Mouse (Mus musculus) liver, postnatal 0 days (tissue): ENCODE data around the gene Dgke. TPM values are rescaled to one million over a fixed set of nuclear protein-coding genes. Genes with fewer than 3 reads are reported as not detected.

Source experiments
- ATAC-seq: fragments of 200-750 bp; cut with Nextera tagmentation; 2 replicates; pipeline ENCODE4 v1.8.0; 2017; ENCODE audit warnings: mild to moderate bottlenecking, moderate library complexity
- DNase-seq: peaks from one replicate; pipeline ENCODE4 v3.0.0-alpha.2; 2016
- H3K27ac ChIP-seq: fragments of 300-500 bp; sonication (generic); 2 replicates; pipeline ENCODE4 v1.5.1; 2014; ENCODE audit warnings: antibody characterized with exemption, moderate library complexity, mild to moderate bottlenecking, low read depth
- H3K27me3 ChIP-seq: fragments of 300-500 bp; sonication (generic); 2 replicates; pipeline ENCODE4 v1.6.1; 2014; ENCODE audit warnings: low read length, control low read depth, mixed read lengths; ENCODE audit not compliant: insufficient read depth
- H3K36me3 ChIP-seq: fragments of 300-500 bp; sonication (generic); replicated peaks from 2 replicates; pipeline ENCODE4 v1.6.1; 2014; ENCODE audit warnings: mild to moderate bottlenecking, control low read depth, low read length, moderate library complexity, mixed read lengths; ENCODE audit not compliant: insufficient read depth
- H3K4me1 ChIP-seq: fragments of 300-500 bp; sonication (generic); 2 replicates; pipeline ENCODE4 v1.6.1; 2014; ENCODE audit warnings: antibody characterized with exemption, mild to moderate bottlenecking, control low read depth; ENCODE audit not compliant: insufficient read depth
- H3K4me2 ChIP-seq: fragments of 300-500 bp; sonication (generic); 2 replicates; pipeline ENCODE4 v1.6.1; 2014; ENCODE audit warnings: low read depth, mild to moderate bottlenecking, low read length, moderate library complexity, mixed read lengths
- H3K4me3 ChIP-seq: fragments of 300-500 bp; sonication (generic); 2 replicates; pipeline ENCODE4 v1.5.1; 2014; ENCODE audit warnings: low read depth, low read length
- H3K9ac ChIP-seq: fragments of 300-500 bp; sonication (generic); replicated peaks from 2 replicates; pipeline ENCODE4 v1.6.1; 2014; ENCODE audit warnings: mild to moderate bottlenecking, moderate library complexity
- H3K9me3 ChIP-seq: fragments of 300-500 bp; sonication (generic); 2 replicates; pipeline ENCODE4 v1.6.1; 2016; ENCODE audit warnings: mild to moderate bottlenecking, control low read depth, low read length, mixed read lengths
- CTCF ChIP-seq: sonication (generic); IDR thresholded peaks from 2 replicates; pipeline ENCODE4 v1.5.1; 2016; ENCODE audit warnings: antibody characterized with exemption, low read depth
- EP300 ChIP-seq: IDR thresholded peaks from 2 replicates; pipeline ENCODE4 v1.6.1; 2016; ENCODE audit warnings: antibody characterized with exemption, low read depth, mild to moderate bottlenecking
- WGBS: fragments of 180-500 bp; shearing (Covaris S2); extraction: QIAGEN DNeasy Blood & Tissue Kit; methylation state at CpG from one replicate; pipeline ENCODE4 v1.1.7; 2014; ENCODE audit not compliant: insufficient replicate concordance; 5-methylcytosine and 5-hydroxymethylcytosine counted together
- polyA plus RNA-seq: library from polyadenylated mRNA; unstranded; fragments of >200 nt; fragmentation: Nextera tagmentation; extraction: Ambion mirVana; gene quantifications from 2 replicates; pipeline ENCODE4 v1.2.1, GENCODE M21; 2015

Dgke gene
- polyA plus RNA-seq, 1 experiment from 2014 or later = 0.60 TPM

DNA sequence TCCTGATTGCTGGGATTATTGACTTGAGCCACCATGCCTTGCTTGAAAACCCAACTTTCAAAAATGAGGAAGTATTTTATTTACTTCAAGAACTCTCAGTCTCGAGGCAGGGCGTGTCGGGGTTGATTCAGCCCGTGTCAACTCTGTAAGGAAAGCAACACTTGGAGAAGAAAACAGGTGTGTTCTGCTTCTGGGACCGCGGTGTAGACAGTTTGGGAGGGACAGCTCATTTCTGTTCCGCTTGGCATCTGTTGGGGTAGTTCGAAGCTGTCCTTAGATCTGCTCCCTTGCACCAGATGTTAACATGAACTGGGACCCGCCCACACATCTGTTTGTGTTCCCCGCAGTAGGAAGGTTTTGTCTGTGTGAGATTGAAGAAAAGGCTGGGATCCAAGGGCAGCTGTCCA is 38.7 kb downstream of the Dgke start:
- TF ChIP-seq CTCF (no peak), EP300 (peak; percentile 68; the same call in 1 of the 2 replicates)
- ATAC-seq (peak; percentile 11), DNase-seq (peak; percentile 51)
- WGBS = 33% methylated on average over 10 of the region's 10 CpGs
- H3K4me2 ChIP-seq = peak overlapping the region; percentile 47
- no peaks in the 10 kb centered on the region for H3K27me3 ChIP-seq
- H3K27ac ChIP-seq = peak overlapping the region; percentile 85
- H3K9ac ChIP-seq = no peak overlapping the region
- no peak overlapping the region for H3K4me3 ChIP-seq
- H3K36me3 ChIP-seq = no peaks in the 10 kb centered on the region; the same call in 1 of the 2 replicates
- no peaks in the 10 kb centered on the region for H3K9me3 ChIP-seq
- peaks cover 38% of the 10 kb centered on the region for H3K4me1 ChIP-seq

DNA sequence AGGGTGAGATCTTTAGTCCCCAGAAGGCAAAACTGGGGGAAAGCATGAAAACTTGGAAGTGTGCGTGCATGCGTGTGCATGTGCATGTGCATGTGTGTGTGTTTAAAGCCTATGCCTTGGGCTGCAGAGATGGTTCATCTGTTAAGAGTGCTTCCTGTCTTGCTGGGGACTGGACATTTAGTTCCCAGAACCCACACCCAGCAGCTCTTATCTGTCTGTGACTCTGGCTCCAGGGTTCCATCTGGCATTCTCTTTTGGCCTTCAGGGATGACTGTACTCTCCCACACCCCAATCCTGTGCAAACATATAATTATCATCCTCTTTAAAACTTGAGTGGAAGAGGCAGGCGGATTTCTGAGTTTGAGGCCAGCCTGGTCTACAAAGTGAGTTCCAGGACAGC is 40.5 kb downstream of the Dgke start:
- peaks cover 49% of the 10 kb centered on the region for H3K4me1 ChIP-seq
- TF ChIP-seq EP300 (peak; percentile 64), CTCF (no peak)

DNA sequence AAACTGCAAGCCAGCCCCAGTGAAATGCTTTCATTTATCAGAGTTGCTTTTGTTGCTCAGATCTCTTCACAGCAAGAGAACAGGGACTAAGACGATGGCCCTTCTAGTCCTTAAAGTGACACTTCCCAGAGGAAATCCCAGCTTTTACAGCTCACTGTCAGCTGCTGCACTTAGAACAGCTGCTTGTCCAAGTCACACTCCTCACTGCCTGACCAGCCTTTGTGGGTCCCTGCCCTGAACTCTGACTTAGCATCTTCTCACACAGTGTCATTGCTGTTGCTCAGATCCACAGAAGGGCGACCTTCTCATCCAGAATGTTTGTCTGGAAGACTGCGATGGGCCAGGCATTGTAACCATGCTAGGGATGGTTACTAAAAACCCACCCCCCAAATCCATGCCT is 41.0 kb downstream of the Dgke start:
- peaks cover 49% of the 10 kb centered on the region for H3K4me1 ChIP-seq
- peaks cover 8% of the 10 kb centered on the region for H3K36me3 ChIP-seq
- H3K9ac ChIP-seq = no peak overlapping the region
- TF ChIP-seq EP300 (no peak), CTCF (no peak)
- no peak for DNase-seq
- no peaks in the 10 kb centered on the region for H3K27me3 ChIP-seq
- peak overlapping the region; percentile 97; the same call in 1 of the 2 replicates for H3K27ac ChIP-seq
- no peak overlapping the region for H3K4me2 ChIP-seq
- ATAC-seq = no peak
- WGBS = 80% methylated on average over 3 of the region's 3 CpGs
- H3K4me3 ChIP-seq = no peak overlapping the region
- no peaks in the 10 kb centered on the region for H3K9me3 ChIP-seq

More for the DNA sequence above, 40.5 kb downstream of the Dgke start:
- Histone ChIP-seq H3K27ac (peak overlapping the region; percentile 97; the same call in 1 of the 2 replicates), H3K4me3 (no peak overlapping the region), H3K36me3 (peaks cover 3% of the 10 kb centered on the region), H3K27me3 (no peaks in the 10 kb centered on the region), H3K4me2 (no peak overlapping the region), H3K9me3 (no peaks in the 10 kb centered on the region), H3K9ac (no peak overlapping the region)
- DNase-seq (no peak), ATAC-seq (no peak)
- 80% methylated on average over 3 of the region's 3 CpGs for WGBS

DNA sequence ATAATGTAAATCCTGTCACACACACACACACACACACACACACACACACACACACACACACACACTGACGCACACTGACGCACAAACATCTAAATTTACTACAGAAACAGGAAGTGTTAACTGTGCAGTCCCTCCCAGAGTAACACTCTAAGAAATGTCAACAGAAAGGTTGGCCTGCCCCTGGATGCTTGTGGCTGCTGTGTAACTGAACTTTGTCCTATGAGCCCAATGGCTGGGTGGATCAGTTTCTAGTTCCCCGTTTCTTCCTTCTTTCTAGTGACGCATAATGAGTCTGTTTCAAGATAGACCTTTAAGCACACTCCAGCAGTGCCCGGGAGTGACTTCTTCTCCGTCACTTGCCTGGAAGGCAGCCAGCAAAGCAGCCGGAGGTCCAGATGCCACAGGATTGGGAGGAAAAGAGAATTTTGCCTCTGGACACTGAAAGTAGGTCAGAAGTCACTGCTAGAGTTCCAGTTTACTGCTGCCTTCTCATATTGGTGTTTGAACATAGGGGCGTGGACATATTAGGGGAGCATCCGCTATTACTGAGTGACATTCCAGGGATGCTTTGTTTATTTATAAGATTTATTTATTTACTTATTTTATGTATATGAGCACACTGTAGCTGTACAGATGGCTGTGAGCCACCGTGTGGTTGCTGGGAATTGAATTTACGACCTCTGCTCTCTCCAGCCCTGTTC is 42.3 kb downstream of the Dgke start:
- Histone ChIP-seq H3K27me3 (no peaks in the 10 kb centered on the region), H3K36me3 (peaks cover 17% of the 10 kb centered on the region), H3K27ac (peak overlapping the region; percentile 97), H3K4me2 (peak overlapping the region; percentile 40), H3K4me3 (no peak overlapping the region), H3K9ac (peak overlapping the region; percentile 42), H3K4me1 (peaks cover 52% of the 10 kb centered on the region), H3K9me3 (no peaks in the 10 kb centered on the region)
- peak; percentile 84 for ATAC-seq
- no peak for TF ChIP-seq CTCF
- peak; percentile 88 for TF ChIP-seq EP300
- DNase-seq = peak; percentile 81
- WGBS = 30% methylated on average over 11 of the region's 11 CpGs

DNA sequence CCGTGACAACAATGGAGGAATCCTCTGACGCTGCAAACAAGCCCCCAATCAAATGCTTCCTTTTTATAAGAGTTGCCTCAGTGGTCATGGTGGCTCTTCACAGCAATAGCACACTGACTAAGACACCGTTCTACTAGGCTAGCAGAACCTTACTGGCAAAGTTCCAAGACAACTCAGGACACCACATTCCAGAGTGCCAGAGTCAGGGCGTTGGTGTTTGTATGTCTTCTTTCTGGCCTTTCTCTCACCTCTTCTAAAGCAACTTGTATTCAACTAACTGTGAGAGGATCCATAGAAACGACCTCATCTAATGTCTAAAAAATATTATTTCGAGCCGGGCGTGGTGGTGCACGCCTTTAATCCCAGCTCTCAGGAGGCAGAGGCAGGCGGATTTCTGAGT is 43.2 kb downstream of the Dgke start:
- H3K9ac ChIP-seq = no peak overlapping the region
- peaks cover 26% of the 10 kb centered on the region for H3K36me3 ChIP-seq
- WGBS = 68% methylated on average over 10 of the region's 10 CpGs
- no peak overlapping the region for H3K4me3 ChIP-seq
- peaks cover 47% of the 10 kb centered on the region for H3K4me1 ChIP-seq
- H3K27ac ChIP-seq = peak overlapping the region; percentile 97
- no peak overlapping the region for H3K4me2 ChIP-seq
- ATAC-seq (no peak), DNase-seq (no peak)
- H3K9me3 ChIP-seq = no peaks in the 10 kb centered on the region
- no peaks in the 10 kb centered on the region for H3K27me3 ChIP-seq
- TF ChIP-seq CTCF (no peak), EP300 (no peak)

DNA sequence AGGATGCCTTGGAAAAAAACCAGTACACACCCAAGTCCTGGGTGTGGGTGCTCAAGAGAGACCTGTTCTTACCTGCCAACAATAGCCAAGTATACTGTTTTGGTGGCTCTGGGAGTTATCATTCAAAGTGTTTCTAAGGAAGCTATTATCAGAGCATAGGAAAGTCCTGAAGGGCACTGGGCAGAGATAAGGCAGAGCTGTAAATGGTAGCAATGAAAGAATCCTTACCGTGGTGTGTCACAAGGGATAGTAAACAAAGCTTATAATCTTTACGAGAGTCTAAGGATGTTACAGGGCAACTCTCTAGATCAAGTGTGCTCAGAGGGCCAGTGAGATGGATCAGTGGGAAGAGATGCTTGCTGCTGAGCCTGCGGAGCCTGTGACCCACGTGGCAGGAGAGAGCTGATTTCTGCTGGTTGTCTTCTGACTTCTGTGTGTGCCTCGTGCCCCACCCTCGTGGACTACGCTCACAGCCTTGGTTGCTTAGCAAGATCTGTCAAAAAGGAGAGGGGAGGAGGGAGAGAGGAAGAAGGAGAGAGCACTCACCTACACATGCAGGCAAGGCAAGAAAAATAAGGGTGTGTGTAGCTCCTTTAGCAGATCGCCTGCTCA is 44.4 kb downstream of the Dgke start:
- ATAC-seq (no peak), DNase-seq (no peak)
- Histone ChIP-seq H3K4me1 (peaks cover 47% of the 10 kb centered on the region), H3K27me3 (no peaks in the 10 kb centered on the region), H3K36me3 (peaks cover 34% of the 10 kb centered on the region), H3K4me2 (no peak overlapping the region), H3K27ac (peak overlapping the region; percentile 50; the same call in 1 of the 2 replicates), H3K4me3 (no peak overlapping the region), H3K9ac (no peak overlapping the region), H3K9me3 (no peaks in the 10 kb centered on the region)
- TF ChIP-seq EP300 = 0 out of 2 replicates have a peak, but pooled peaks have one; percentile 21
- no peak for TF ChIP-seq CTCF
- WGBS = 41% methylated on average over 8 of the region's 8 CpGs
